Mouse (Mus musculus) heart, embryonic 13.5 days (tissue): Measurements from ENCODE around the gene Col27a1. TPM values are rescaled to one million over a fixed set of nuclear protein-coding genes. Genes with fewer than 3 reads are reported as not detected.
"Not testable (repeated sequence)": the region's sequence is repeated elsewhere in the genome, so short reads cannot be mapped to it uniquely, and the experiment has no call there.

Experiments used
- ATAC-seq: fragments of 200-750 bp; cut with Nextera tagmentation; 2 replicates; pipeline ENCODE4 v1.8.0; 2017; ENCODE audit warnings: moderate TSS enrichment; ENCODE audit not compliant: insufficient number of reproducible peaks, low FRiP score, low TSS enrichment; ENCODE audit errors: extremely low read depth
- H3K27ac ChIP-seq: fragments of 300-500 bp; sonication (generic); replicated peaks from 2 replicates; pipeline ENCODE4 v1.5.1; 2015; ENCODE audit warnings: moderate library complexity, mild to moderate bottlenecking, inconsistent platforms
- H3K27me3 ChIP-seq: fragments of 300-500 bp; sonication (generic); replicated peaks from 2 replicates; pipeline ENCODE4 v1.6.1; 2015; ENCODE audit warnings: mild to moderate bottlenecking, inconsistent platforms
- H3K36me3 ChIP-seq: fragments of 300-500 bp; sonication (generic); 2 replicates; pipeline ENCODE4 v1.6.1; 2015; ENCODE audit warnings: mild to moderate bottlenecking, inconsistent platforms
- H3K4me1 ChIP-seq: fragments of 300-500 bp; sonication (generic); 2 replicates; pipeline ENCODE4 v1.6.1; 2015; ENCODE audit warnings: inconsistent platforms
- H3K4me2 ChIP-seq: fragments of 300-500 bp; sonication (generic); 2 replicates; pipeline ENCODE4 v1.6.1; 2015; ENCODE audit warnings: inconsistent platforms, mild to moderate bottlenecking, moderate library complexity
- H3K4me3 ChIP-seq: fragments of 300-500 bp; sonication (generic); 2 replicates; pipeline ENCODE4 v1.5.1; 2015; ENCODE audit warnings: moderate library complexity, mild to moderate bottlenecking, inconsistent platforms
- H3K9ac ChIP-seq: fragments of 300-500 bp; sonication (generic); 2 replicates; pipeline ENCODE4 v1.6.1; 2015; ENCODE audit warnings: inconsistent platforms, mild to moderate bottlenecking, moderate library complexity
- H3K9me3 ChIP-seq: fragments of 300-500 bp; sonication (generic); 2 replicates; pipeline ENCODE4 v1.6.1; 2016; ENCODE audit warnings: inconsistent platforms
- WGBS: fragments of 180-500 bp; shearing (Covaris S2); methylation state at CpG from one replicate; pipeline ENCODE4 v1.1.7; 2015; ENCODE audit warnings: mixed read lengths; 5-methylcytosine and 5-hydroxymethylcytosine counted together
- polyA plus RNA-seq: library from polyadenylated mRNA; unstranded; fragments of >200 nt; fragmentation: Nextera tagmentation; extraction: Ambion mirVana; gene quantifications from 2 replicates; pipeline ENCODE4 v1.2.1, GENCODE M21; 2015

The Col27a1 gene
- polyA plus RNA-seq, 1 experiment from 2014 or later, result 4.2 TPM

GRCm38 (mm10) chr4:63310247-63310855, 96.5 kb downstream of the Col27a1 start:
- Histone ChIP-seq H3K4me2 (no peak overlapping the region), H3K4me3 (no peak overlapping the region), H3K27me3 (peaks cover 9% of the 10 kb centered on the region; the same call in 1 of the 2 replicates), H3K9ac (peak overlapping the region; percentile 58), H3K4me1 (peaks cover 24% of the 10 kb centered on the region), H3K9me3 (no peaks in the 10 kb centered on the region), H3K36me3 (peaks cover 9% of the 10 kb centered on the region), H3K27ac (peak overlapping the region; percentile 86)
- WGBS, result 27% methylated on average over 10 of the region's 10 CpGs
- peak; percentile 47; the same call in 1 of the 2 replicates for ATAC-seq

GRCm38 (mm10) chr4:63311426-63311825, 97.6 kb downstream of the Col27a1 start:
- Histone ChIP-seq H3K27me3 (peaks cover 4% of the 10 kb centered on the region; the same call in 1 of the 2 replicates), H3K36me3 (peaks cover 12% of the 10 kb centered on the region), H3K9ac (no peak overlapping the region), H3K9me3 (no peaks in the 10 kb centered on the region), H3K4me2 (no peak overlapping the region), H3K4me3 (no peak overlapping the region), H3K4me1 (peaks cover 31% of the 10 kb centered on the region), H3K27ac (no peak overlapping the region)
- 83% methylated on average over 7 of the region's 7 CpGs for WGBS
- ATAC-seq, result no peak

- H3K9ac ChIP-seq, result no peak overlapping the region
- H3K36me3 ChIP-seq, result peaks cover 12% of the 10 kb centered on the region
- WGBS, result 76% methylated on average over 5 of the region's 5 CpGs
- H3K4me2 ChIP-seq, result no peak overlapping the region
- H3K27me3 ChIP-seq, result 0 out of 2 replicates have a peak, but pooled peaks cover 5% of the 10 kb centered on the region
- ATAC-seq, result no peak
- no peak overlapping the region for H3K27ac ChIP-seq
- no peaks in the 10 kb centered on the region for H3K9me3 ChIP-seq
- H3K4me3 ChIP-seq, result no peak overlapping the region
- H3K4me1 ChIP-seq, result peaks cover 26% of the 10 kb centered on the region
Measured at GRCm38 (mm10) chr4:63314063-63314462, 100.3 kb downstream of the Col27a1 start.

- H3K27ac ChIP-seq, result no peak overlapping the region; the same call in 1 of the 2 replicates
Measured at GRCm38 (mm10) chr4:63316076-63316746, 102.4 kb downstream of the Col27a1 start.

GRCm38 (mm10) chr4:63319566-63319965, 105.8 kb downstream of the Col27a1 start:
- H3K36me3 ChIP-seq, result peaks cover 36% of the 10 kb centered on the region
- not testable (repeated sequence) for H3K9ac ChIP-seq, H3K4me3 ChIP-seq, ATAC-seq, H3K9me3 ChIP-seq, H3K4me2 ChIP-seq, H3K27ac ChIP-seq, H3K4me1 ChIP-seq, H3K27me3 ChIP-seq
- WGBS, result 20% methylated on average over 3 of the region's 3 CpGs

More at GRCm38 (mm10) chr4:63316076-63316746, 102.4 kb downstream of the Col27a1 start:
- Histone ChIP-seq H3K4me3 (no peak overlapping the region), H3K9me3 (no peaks in the 10 kb centered on the region), H3K27me3 (0 out of 2 replicates have a peak, but pooled peaks cover 5% of the 10 kb centered on the region), H3K4me1 (peaks cover 9% of the 10 kb centered on the region), H3K9ac (no peak overlapping the region), H3K4me2 (no peak overlapping the region), H3K36me3 (peaks cover 16% of the 10 kb centered on the region)
- ATAC-seq, result 0 out of 2 replicates have a peak, but pooled peaks have one; percentile 42
- 48% methylated on average over 9 of the region's 9 CpGs for WGBS

GRCm38 (mm10) chr4:63323275-63323815, 109.5 kb downstream of the Col27a1 start:
- Histone ChIP-seq H3K4me3 (no peak overlapping the region), H3K9me3 (no peaks in the 10 kb centered on the region; the same call in 1 of the 2 replicates), H3K4me1 (no peaks in the 10 kb centered on the region), H3K36me3 (peaks cover 42% of the 10 kb centered on the region), H3K27ac (no peak overlapping the region), H3K4me2 (no peak overlapping the region), H3K9ac (no peak overlapping the region), H3K27me3 (no peaks in the 10 kb centered on the region)
- ATAC-seq, result no peak
- 74% methylated on average over 8 of the region's 8 CpGs for WGBS

GRCm38 (mm10) chr4:63333403-63333802, 119.6 kb downstream of the Col27a1 start:
- no peak overlapping the region for H3K4me2 ChIP-seq
- H3K27me3 ChIP-seq, result no peaks in the 10 kb centered on the region
- ATAC-seq, result no peak
- H3K9me3 ChIP-seq, result no peaks in the 10 kb centered on the region
- no peak overlapping the region for H3K9ac ChIP-seq
- H3K4me1 ChIP-seq, result no peaks in the 10 kb centered on the region
- no peak overlapping the region for H3K4me3 ChIP-seq
- H3K27ac ChIP-seq, result no peak overlapping the region
- WGBS, result 88% methylated on average over 4 of the region's 4 CpGs
- H3K36me3 ChIP-seq, result peaks cover 28% of the 10 kb centered on the region

- no peak for ATAC-seq
- Histone ChIP-seq H3K4me3 (no peak overlapping the region), H3K9me3 (no peaks in the 10 kb centered on the region), H3K4me2 (no peak overlapping the region), H3K9ac (no peak overlapping the region), H3K27me3 (no peaks in the 10 kb centered on the region; the same call in 1 of the 2 replicates), H3K36me3 (no peaks in the 10 kb centered on the region), H3K27ac (no peak overlapping the region), H3K4me1 (no peaks in the 10 kb centered on the region)
- WGBS, result 44% methylated on average over 3 of the region's 3 CpGs
Measured at GRCm38 (mm10) chr4:63338414-63339076, 124.7 kb downstream of the Col27a1 start.

- Histone ChIP-seq H3K27ac (no peak overlapping the region), H3K4me3 (no peak overlapping the region), H3K36me3 (no peaks in the 10 kb centered on the region), H3K27me3 (no peaks in the 10 kb centered on the region; the same call in 1 of the 2 replicates), H3K4me1 (no peaks in the 10 kb centered on the region), H3K9ac (no peak overlapping the region), H3K9me3 (no peaks in the 10 kb centered on the region), H3K4me2 (no peak overlapping the region)
- ATAC-seq, result no peak
- 54% methylated on average over 4 of the region's 4 CpGs for WGBS
Measured at GRCm38 (mm10) chr4:63342491-63342890, 128.7 kb downstream of the Col27a1 start.

- no peak for ATAC-seq
- Histone ChIP-seq H3K36me3 (no peaks in the 10 kb centered on the region), H3K4me3 (no peak overlapping the region), H3K27ac (no peak overlapping the region), H3K4me2 (no peak overlapping the region), H3K9me3 (no peaks in the 10 kb centered on the region), H3K4me1 (no peaks in the 10 kb centered on the region), H3K9ac (no peak overlapping the region), H3K27me3 (no peaks in the 10 kb centered on the region; the same call in 1 of the 2 replicates)
- WGBS, result 60% methylated on average over 3 of the region's 3 CpGs
Measured at GRCm38 (mm10) chr4:63343608-63344007, 129.8 kb downstream of the Col27a1 start.

GRCm38 (mm10) chr4:63344295-63344694, 130.5 kb downstream of the Col27a1 start, which contains the start of gene Orm1:
Orm1 (plus strand) TSS chr4:63344560.
- ATAC-seq, result no peak
- 75% methylated on average over 8 of the region's 8 CpGs for WGBS

More at GRCm38 (mm10) chr4:63344295-63344694, 130.5 kb downstream of the Col27a1 start, which contains the start of gene Orm1:
- Histone ChIP-seq H3K4me1 (no peaks in the 10 kb centered on the region), H3K27me3 (no peaks in the 10 kb centered on the region; the same call in 1 of the 2 replicates), H3K27ac (no peak within 1 kb of the TSS), H3K9me3 (no peaks in the 10 kb centered on the region), H3K4me2 (no peak within 1 kb of the TSS), H3K4me3 (no peak within 1 kb of the TSS), H3K36me3 (no peaks in the 10 kb centered on the region), H3K9ac (no peak within 1 kb of the TSS)
